Mouse (Mus musculus) natural killer cell, adult 2 months (primary cell): ENCODE data around the gene Gm28635.

Experiments
- DNase-seq, 2 experiments: peaks; one replicate each; pipeline ENCODE4 v3.0.0; 2022; ENCODE audit warnings: low spot score in 2 of 2

Gm28635 gene

GRCm38 (mm10) chr2:84585700-84586099, 92.1 kb downstream of the Gm28635 start:
- DNase-seq = no peak

GRCm38 (mm10) chr2:84582286-84582685, 95.6 kb downstream of the Gm28635 start:
- no peak for DNase-seq

- no peak for DNase-seq
These were observed 96.6 kb downstream of the Gm28635 start for GRCm38 (mm10) chr2:84581208-84581607.

- no peak for DNase-seq
These were observed 98.5 kb downstream of the Gm28635 start for GRCm38 (mm10) chr2:84579311-84579710.

GRCm38 (mm10) chr2:84574130-84574529, 103.7 kb downstream of the Gm28635 start:
- no peak for DNase-seq

- DNase-seq = no peak
These were observed 120.8 kb downstream of the Gm28635 start for GRCm38 (mm10) chr2:84556888-84557514.
